Mouse (Mus musculus) lung, embryonic 15.5 days (tissue): ENCODE data around the gene Grk2. TPM values are rescaled to one million over a fixed set of nuclear protein-coding genes. Genes with fewer than 3 reads are reported as not detected.

Source experiments
- ATAC-seq: fragments of 200-750 bp; cut with Nextera tagmentation; 2 replicates; pipeline ENCODE4 v1.8.0; 2017; ENCODE audit warnings: moderate number of reproducible peaks, borderline replicate concordance; ENCODE audit not compliant: low FRiP score, low TSS enrichment; ENCODE audit errors: extremely low read depth
- H3K27ac ChIP-seq: fragments of 300-500 bp; sonication (generic); 2 replicates; pipeline ENCODE4 v1.5.1; 2015; ENCODE audit warnings: moderate library complexity, mild to moderate bottlenecking, inconsistent platforms
- H3K27me3 ChIP-seq: fragments of 300-500 bp; sonication (generic); 2 replicates; pipeline ENCODE4 v1.6.1; 2015; ENCODE audit warnings: inconsistent platforms
- H3K36me3 ChIP-seq: fragments of 300-500 bp; sonication (generic); 2 replicates; pipeline ENCODE4 v1.6.1; 2015; ENCODE audit warnings: inconsistent platforms
- H3K4me1 ChIP-seq: fragments of 300-500 bp; sonication (generic); 2 replicates; pipeline ENCODE4 v1.6.1; 2015; ENCODE audit warnings: inconsistent platforms
- H3K4me2 ChIP-seq: fragments of 300-500 bp; sonication (generic); 2 replicates; pipeline ENCODE4 v1.6.1; 2015; ENCODE audit warnings: inconsistent platforms, mild to moderate bottlenecking, moderate library complexity
- H3K4me3 ChIP-seq: fragments of 300-500 bp; sonication (generic); 2 replicates; pipeline ENCODE4 v1.5.1; 2015; ENCODE audit warnings: mild to moderate bottlenecking, inconsistent platforms
- H3K9ac ChIP-seq: fragments of 300-500 bp; sonication (generic); 2 replicates; pipeline ENCODE4 v1.6.1; 2015; ENCODE audit warnings: inconsistent platforms
- H3K9me3 ChIP-seq: fragments of 300-500 bp; sonication (generic); 2 replicates; pipeline ENCODE4 v1.6.1; 2016; ENCODE audit warnings: inconsistent platforms
- WGBS: fragments of 180-500 bp; shearing (Covaris S2); methylation state at CpG from one replicate; pipeline ENCODE4 v1.1.7; 2015; 5-methylcytosine and 5-hydroxymethylcytosine counted together
- microRNA-seq: library from miRNA; unstranded; fragments of <30 nt; microRNA quantifications from one replicate; pipeline ENCODE4, GENCODE M21; 2016
- polyA plus RNA-seq: library from polyadenylated mRNA; unstranded; fragments of >200 nt; fragmentation: Nextera tagmentation; extraction: Ambion mirVana; gene quantifications from 2 replicates; pipeline ENCODE4 v1.2.1, GENCODE M21; 2015

The Grk2 gene
- polyA plus RNA-seq, 1 experiment from 2014 or later = 16.2 TPM

DNA sequence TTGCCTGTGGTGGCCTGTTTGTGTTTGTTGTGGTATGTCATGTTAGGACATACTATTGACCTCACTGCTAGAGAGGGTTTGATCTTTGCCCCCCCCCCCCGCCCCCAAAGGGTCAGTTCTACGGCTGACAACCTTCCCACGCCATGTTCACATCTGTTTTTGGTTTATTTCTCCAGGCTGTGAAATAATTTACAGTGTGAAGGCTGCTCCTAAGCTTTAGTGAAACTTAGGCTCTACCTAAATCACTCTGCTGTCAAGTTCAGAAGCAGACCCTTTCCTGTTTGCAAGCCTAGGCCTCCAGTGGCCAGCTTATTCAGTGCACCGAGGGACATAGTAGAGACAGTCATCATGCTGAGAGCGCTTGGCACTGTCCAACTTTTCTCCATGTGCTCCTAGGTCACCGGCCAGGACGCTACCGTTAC lies 65.8 kb downstream of the Grk2 start:
- no peak overlapping the region for H3K9ac ChIP-seq
- no peaks in the 10 kb centered on the region for H3K27me3 ChIP-seq
- 54% methylated on average over 8 of the region's 8 CpGs for WGBS
- no peak overlapping the region for H3K4me2 ChIP-seq
- H3K4me1 ChIP-seq = no peaks in the 10 kb centered on the region
- no peak overlapping the region for H3K4me3 ChIP-seq
- H3K9me3 ChIP-seq = no peaks in the 10 kb centered on the region
- H3K36me3 ChIP-seq = no peaks in the 10 kb centered on the region
- H3K27ac ChIP-seq = no peak overlapping the region
- no peak for ATAC-seq

Small RNAs within 50 kb of the gene (microRNA-seq; reads per million reads assigned to microRNA genes)
- not detected for gene Mir6985

Other genes with a start within 250 kb of the Grk2 start
- gene Gstp3, start 246.7 kb downstream of the Grk2 start, polyA plus RNA-seq = 0.22 and 0.83 TPM in 2 replicates
- not detected in 2 replicates for gene Cabp2, start 224.6 kb downstream of the Grk2 start, polyA plus RNA-seq
- 100 and 103 TPM in 2 replicates for gene Cdk2ap2, start 209.0 kb downstream of the Grk2 start, polyA plus RNA-seq
- gene Pitpnm1, start 206.2 kb downstream of the Grk2 start, polyA plus RNA-seq = 12.5 and 13.8 TPM in 2 replicates
- gene Aip, start 180.4 kb downstream of the Grk2 start, polyA plus RNA-seq = 104 and 106 TPM in 2 replicates
- gene Gpr152, start 166.4 kb downstream of the Grk2 start, polyA plus RNA-seq = not detected in 2 replicates
- gene Cabp4, start 162.2 kb downstream of the Grk2 start, polyA plus RNA-seq = 0.11 TPM in 1 of 2 replicates, not detected in the other
- gene Coro1b, start 157.6 kb downstream of the Grk2 start, polyA plus RNA-seq = 157 and 168 TPM in 2 replicates
- 3.4 and 13.5 TPM in 2 replicates for gene Ptprcap, start 152.6 kb downstream of the Grk2 start, polyA plus RNA-seq
- gene Rps6kb2, start 142.9 kb downstream of the Grk2 start, polyA plus RNA-seq = 45.0 and 49.4 TPM in 2 replicates
- gene Carns1, start 130.7 kb downstream of the Grk2 start, polyA plus RNA-seq = 2.4 and 2.8 TPM in 2 replicates
- 2.5 and 6.7 TPM in 2 replicates for gene Tbc1d10c, start 114.9 kb downstream of the Grk2 start, polyA plus RNA-seq
- gene Ppp1ca, start 114.2 kb downstream of the Grk2 start, polyA plus RNA-seq = 974 TPM in 2 replicates
- gene Rad9a, start 104.6 kb downstream of the Grk2 start, polyA plus RNA-seq = 32.5 and 34.7 TPM in 2 replicates
- gene Clcf1, start 92.0 kb downstream of the Grk2 start, polyA plus RNA-seq = 4.7 and 5.5 TPM in 2 replicates
- gene AC109138.7, start 91.9 kb downstream of the Grk2 start, polyA plus RNA-seq = not detected in 2 replicates
- 27.6 and 32.4 TPM in 2 replicates for gene Pold4, start 74.3 kb downstream of the Grk2 start, polyA plus RNA-seq
- 15.2 and 16.9 TPM in 2 replicates for gene Ssh3, start 37.0 kb downstream of the Grk2 start, polyA plus RNA-seq
- gene Ankrd13d, start 23.1 kb downstream of the Grk2 start, polyA plus RNA-seq = 3.3 and 4.2 TPM in 2 replicates
- gene Kdm2a, start 92.1 kb upstream of the Grk2 start, polyA plus RNA-seq = 37.8 and 40.9 TPM in 2 replicates
- 37.9 and 45.3 TPM in 2 replicates for gene Rhod, start 133.2 kb upstream of the Grk2 start, polyA plus RNA-seq
- gene Syt12, start 171.2 kb upstream of the Grk2 start, polyA plus RNA-seq = 1.1 and 1.2 TPM in 2 replicates
- gene 2010003K11Rik, start 192.4 kb upstream of the Grk2 start, polyA plus RNA-seq = not detected in 2 replicates
- 17.7 and 18.5 TPM in 2 replicates for gene Pcx, start 204.2 kb upstream of the Grk2 start, polyA plus RNA-seq